ENCODE assay signal across 13 mouse cellular contexts in genomic region chr13:84062616-84063015, GRCm38 (mm10).
DNase-seq lines count a peak whose midpoint lies in the region; ATAC-seq and TF ChIP-seq lines count a peak whose summit lies in the region.
"Had no signal": no experiment of that assay in that cellular context is flagged by ENCODE, and none has a peak within 500 bp of the region (broad histone marks: within the 10 kb centered on the region; RNA-seq: fewer than 3 reads in every experiment).

No protein-coding gene starts in this region.

- H3K4me1 ChIP-seq in forebrain, embryonic 11.5 days (replicated peaks; ENCODE audit: control insufficient read depth, insufficient read depth, low read length), result peaks cover 23% of the 10 kb centered on the region
- H3K4me1 ChIP-seq in hindbrain, embryonic 14.5 days (replicated peaks; ENCODE audit: control insufficient read depth, insufficient read depth, low read length), result peaks cover 60% of the 10 kb centered on the region
- H3K4me1 ChIP-seq in midbrain, postnatal 0 days (ENCODE audit: insufficient read depth, low read length), result peaks cover 12% of the 10 kb centered on the region; the same call in 1 of the 2 replicates
- H3K4me1 ChIP-seq: liver, embryonic 12.5 days had no signal

- ATAC-seq in cerebellum, adult (ENCODE audit: insufficient number of reproducible peaks, low FRiP score, low TSS enrichment), result no peak
- no peak for ATAC-seq in forebrain, embryonic 11.5 days (replicated peaks; ENCODE audit: low FRiP score)
- ATAC-seq in hindbrain, embryonic 14.5 days (ENCODE audit: low FRiP score), result no peak
- no peak for ATAC-seq in midbrain, postnatal 0 days (ENCODE audit: low FRiP score)
- ATAC-seq: liver, embryonic 12.5 days had no signal

- DNase-seq in cerebellum, postnatal 10 days, result peak; percentile 39 to 69
- DNase-seq in forebrain, embryonic 11.5 days (ENCODE audit: low spot score), result no peak
- DNase-seq in hindbrain, embryonic 14.5 days (ENCODE audit: low spot score), result peak; percentile 49
- no peak for DNase-seq in midbrain, postnatal 0 days (ENCODE audit: low spot score)
- no peak for DNase-seq in embryo, embryonic 9.5 days (ENCODE audit: extremely low spot score)
- no peak for DNase-seq in thymus, postnatal 4 days
- no peak for DNase-seq in spleen, postnatal 36 days (ENCODE audit: low spot score in 2 of 2)
- DNase-seq: heart, postnatal 14 days; kidney, adult 11 months; layer of hippocampus, adult 9-11 months; lung, postnatal 10 days had no signal

- H3K9ac ChIP-seq in forebrain, embryonic 11.5 days (ENCODE audit: low read length), result peak overlapping the region; percentile 33; the same call in 1 of the 2 replicates
- peak overlapping the region; percentile 65 for H3K9ac ChIP-seq in hindbrain, embryonic 14.5 days
- peak overlapping the region; percentile 62 for H3K9ac ChIP-seq in midbrain, postnatal 0 days (replicated peaks; ENCODE audit: low read length, poor library complexity, severe bottlenecking)
- H3K9ac ChIP-seq: liver, embryonic 12.5 days had no signal

- H3K27ac ChIP-seq in forebrain, embryonic 11.5 days (ENCODE audit: low read depth, low read length), result peak overlapping the region; percentile 87
- H3K27ac ChIP-seq in hindbrain, embryonic 14.5 days, result peak overlapping the region; percentile 99
- peak overlapping the region; percentile 90 for H3K27ac ChIP-seq in midbrain, postnatal 0 days (ENCODE audit: low read depth, low read length)
- H3K27ac ChIP-seq: liver, embryonic 12.5 days had no signal

- H3K4me3 ChIP-seq in forebrain, embryonic 11.5 days (ENCODE audit: low read depth, low read length), result no peak overlapping the region
- peak overlapping the region; percentile 32 for H3K4me3 ChIP-seq in hindbrain, embryonic 14.5 days (replicated peaks; ENCODE audit: low read length)
- H3K4me3 ChIP-seq in midbrain, postnatal 0 days (ENCODE audit: low read depth, low read length), result peak overlapping the region; percentile 14
- H3K4me3 ChIP-seq: liver, embryonic 12.5 days had no signal

- no peaks in the 10 kb centered on the region for H3K36me3 ChIP-seq in forebrain, embryonic 11.5 days (ENCODE audit: control insufficient read depth, insufficient read depth, low read length)
- no peaks in the 10 kb centered on the region for H3K36me3 ChIP-seq in hindbrain, embryonic 14.5 days (replicated peaks; ENCODE audit: control insufficient read depth, insufficient read depth)
- no peaks in the 10 kb centered on the region for H3K36me3 ChIP-seq in midbrain, postnatal 0 days (ENCODE audit: insufficient read depth, low read length)
- H3K36me3 ChIP-seq: liver, embryonic 12.5 days had no signal

- no peak overlapping the region for H3K4me2 ChIP-seq in forebrain, embryonic 11.5 days (ENCODE audit: low read depth, low read length, severe bottlenecking)
- H3K4me2 ChIP-seq in hindbrain, embryonic 14.5 days (replicated peaks), result peak overlapping the region; percentile 62
- peak overlapping the region; percentile 44 for H3K4me2 ChIP-seq in midbrain, postnatal 0 days (ENCODE audit: low read depth, low read length, poor library complexity, severe bottlenecking)
- H3K4me2 ChIP-seq: liver, embryonic 12.5 days had no signal

- no peaks in the 10 kb centered on the region for H3K9me3 ChIP-seq in forebrain, embryonic 11.5 days (ENCODE audit: control insufficient read depth, low read length)
- no peaks in the 10 kb centered on the region for H3K9me3 ChIP-seq in hindbrain, embryonic 14.5 days (ENCODE audit: control insufficient read depth, low read length)
- H3K9me3 ChIP-seq in midbrain, postnatal 0 days (ENCODE audit: low read length), result no peaks in the 10 kb centered on the region
- H3K9me3 ChIP-seq: liver, embryonic 12.5 days had no signal

- 34% methylated on average over 2 of the region's 2 CpGs for WGBS in forebrain, embryonic 11.5 days
- 27% methylated on average over 2 of the region's 2 CpGs for WGBS in hindbrain, embryonic 14.5 days
- WGBS in midbrain, postnatal 0 days, result 16% methylated on average over 2 of the region's 2 CpGs

- TF ChIP-seq CTCF in midbrain, postnatal 0 days (IDR thresholded peaks at IDR 0.05), result no peak

- H3K27me3 ChIP-seq in forebrain, embryonic 11.5 days (ENCODE audit: control insufficient read depth, insufficient read depth, low read length), result no peaks in the 10 kb centered on the region
- H3K27me3 ChIP-seq in hindbrain, embryonic 14.5 days (ENCODE audit: control insufficient read depth, insufficient read depth, low read length), result no peaks in the 10 kb centered on the region
- H3K27me3 ChIP-seq in midbrain, postnatal 0 days (ENCODE audit: insufficient read depth, low read length), result no peaks in the 10 kb centered on the region

Comparison
In these comparisons a context has a peak if more than half of its experiments do, and no peak if none do; other contexts are left out.
1. DNase-seq: peak in cerebellum, postnatal 10 days (2 of 2) and hindbrain, embryonic 14.5 days (single experiment); none in forebrain, embryonic 11.5 days (single experiment), midbrain, postnatal 0 days (single experiment), embryo, embryonic 9.5 days (single experiment), thymus, postnatal 4 days (single experiment) and spleen, postnatal 36 days (0 of 2).
2. Peak in every context shown above with its lines, with median percentiles within 50 percentile points of each other: H3K27ac ChIP-seq and H3K9ac ChIP-seq.